Mouse (Mus musculus): ENCODE results near the gene Phrf1.
A peak's percentile ranks its signal among the peaks of the same experiment; 100 is the strongest.
"Not testable (repeated sequence)": the region's sequence is repeated elsewhere in the genome, so short reads cannot be mapped to it uniquely, and the experiment has no call there.

Gene Phrf1

DNA sequence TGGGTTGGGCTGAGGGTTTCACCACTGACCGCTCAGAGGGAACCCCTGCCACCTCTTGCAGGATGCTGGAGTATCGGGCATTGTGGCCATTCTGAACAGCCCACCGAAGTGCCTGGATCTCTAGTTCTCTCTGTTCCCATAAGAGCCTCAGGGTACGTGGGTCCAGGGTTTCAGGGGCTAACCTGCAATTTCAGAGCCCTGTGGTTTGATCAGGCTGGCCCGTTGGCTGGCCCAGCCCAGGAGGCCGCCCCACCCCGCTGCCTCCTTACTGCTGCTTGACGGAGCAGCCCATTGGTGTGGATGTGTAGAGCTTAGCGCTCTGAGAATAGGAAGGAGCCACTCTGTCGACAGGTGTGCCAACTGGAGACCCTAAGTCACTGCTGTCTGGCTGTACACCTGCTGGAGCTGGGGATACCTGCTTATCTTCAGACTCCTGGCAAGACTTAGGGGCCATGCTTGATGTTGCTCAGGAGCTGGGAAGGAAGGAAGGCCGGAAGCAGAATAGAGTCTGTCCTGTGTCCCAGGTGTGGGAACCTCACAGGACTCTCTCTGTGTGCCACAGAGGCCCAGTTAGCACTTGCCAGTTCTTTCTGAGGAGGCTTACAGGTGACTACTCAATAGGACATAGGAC lies 14.9 kb upstream of the Phrf1 start, which contains the start of gene Lmntd2:
Gene Lmntd2, minus strand, starts transcription at position 476 of the 631 bp plus-strand sequence.
- no peak for DNase-seq

DNA sequence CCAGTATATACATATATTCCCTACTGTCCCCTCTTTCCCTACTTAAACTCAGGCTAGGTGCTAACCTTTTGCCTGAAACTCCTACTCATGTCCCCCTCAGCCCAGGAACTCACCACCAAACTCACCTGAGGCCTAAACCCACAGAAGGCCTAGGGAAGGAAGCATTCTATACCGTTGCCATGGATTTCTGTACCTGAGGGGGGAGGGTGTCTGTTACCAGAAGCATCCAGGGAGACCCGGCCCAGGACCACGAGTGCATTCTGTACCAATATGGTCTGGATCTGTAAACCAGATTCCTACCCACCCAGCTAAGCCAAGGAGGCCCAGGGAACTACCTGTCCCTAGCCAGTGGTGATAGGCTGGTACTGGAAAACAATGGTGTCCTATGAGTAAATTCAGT lies 14.3 kb upstream of the Phrf1 start:
- no peak for DNase-seq

DNA sequence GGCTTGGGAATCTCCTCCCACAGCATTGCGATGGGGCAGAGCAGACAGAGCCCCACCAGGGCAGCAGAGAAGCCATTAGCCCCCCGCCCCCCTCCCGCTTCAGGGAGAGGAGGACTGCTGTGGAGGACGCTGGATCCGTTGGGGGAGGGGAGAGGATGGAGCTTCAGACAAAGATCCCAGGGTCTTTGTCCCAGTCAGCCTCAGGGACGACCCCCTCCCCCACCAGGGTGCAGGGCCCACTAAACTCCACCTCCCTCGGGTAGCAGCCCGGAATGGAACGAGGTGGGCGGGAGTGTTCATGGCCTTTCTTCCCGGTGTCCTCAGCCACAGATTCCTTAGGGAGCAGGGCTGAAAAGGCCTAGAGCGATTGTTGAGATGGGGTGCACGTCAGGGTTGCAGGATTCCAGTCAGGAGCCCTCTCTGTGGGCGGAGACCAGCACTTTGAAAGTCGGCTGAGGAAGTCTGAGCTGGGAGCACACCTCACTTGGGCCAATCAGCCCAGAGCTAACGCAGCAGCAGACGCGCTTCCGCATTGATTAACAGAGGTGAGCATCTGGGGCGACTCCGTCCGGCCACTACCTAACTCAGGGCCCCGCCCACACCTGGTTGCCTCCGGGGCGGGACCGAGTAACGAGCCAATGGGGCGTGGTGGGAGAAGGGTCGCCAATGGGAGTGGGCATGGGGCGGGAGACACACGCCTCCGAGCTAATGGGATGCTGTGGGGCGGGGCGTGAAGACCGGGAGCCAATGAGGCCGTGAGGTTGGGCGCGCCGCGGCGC lies 13.3 kb upstream of the Phrf1 start, which contains the start of gene Rassf7:
Gene Rassf7, plus strand, starts transcription at position 760 of the 779 bp plus-strand sequence.
- peak; percentile 98 for DNase-seq

DNA sequence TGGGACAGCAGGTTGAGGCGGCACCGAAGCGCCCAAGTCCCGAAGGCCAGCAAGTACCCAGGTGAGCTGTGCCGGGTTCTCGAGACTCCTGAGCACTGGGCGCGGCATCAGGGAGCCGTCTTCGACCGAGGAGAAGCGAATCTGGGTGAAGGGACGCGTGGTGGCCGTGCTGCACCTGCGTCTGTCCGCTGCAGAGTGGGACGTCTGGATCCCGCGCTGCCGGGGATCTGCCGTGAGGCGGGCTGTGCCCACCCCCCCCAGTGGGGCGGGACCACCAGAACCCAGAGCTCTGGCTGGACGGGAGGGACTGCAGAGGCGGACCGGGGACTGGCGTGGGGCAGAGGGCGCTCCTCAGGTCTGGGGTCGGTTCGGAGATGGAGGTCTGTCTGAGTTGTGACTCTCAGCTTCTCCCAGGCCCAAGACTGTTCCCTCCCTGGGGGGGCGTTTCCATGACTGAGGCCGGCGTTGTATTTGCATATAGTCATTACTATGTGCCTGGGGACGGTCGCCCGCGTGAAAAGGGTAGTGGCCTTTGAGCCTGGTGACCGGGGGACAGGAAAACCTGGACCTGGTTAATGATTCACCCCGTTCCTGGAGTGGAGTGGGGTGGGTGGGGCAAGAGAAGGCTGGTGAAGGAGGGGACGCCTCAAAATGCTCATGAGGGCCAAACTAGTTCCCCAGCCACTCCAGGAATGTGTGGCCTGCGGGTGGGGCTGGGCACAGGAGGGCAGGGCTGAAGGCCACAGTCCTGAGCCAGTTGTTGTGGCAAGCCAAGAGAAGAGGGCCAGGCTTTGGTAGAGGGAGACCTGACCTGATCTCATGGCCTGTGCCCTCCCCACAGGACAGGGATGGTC lies 12.5 kb upstream of the Phrf1 start:
- peak; percentile 94 to 96 for DNase-seq

DNA sequence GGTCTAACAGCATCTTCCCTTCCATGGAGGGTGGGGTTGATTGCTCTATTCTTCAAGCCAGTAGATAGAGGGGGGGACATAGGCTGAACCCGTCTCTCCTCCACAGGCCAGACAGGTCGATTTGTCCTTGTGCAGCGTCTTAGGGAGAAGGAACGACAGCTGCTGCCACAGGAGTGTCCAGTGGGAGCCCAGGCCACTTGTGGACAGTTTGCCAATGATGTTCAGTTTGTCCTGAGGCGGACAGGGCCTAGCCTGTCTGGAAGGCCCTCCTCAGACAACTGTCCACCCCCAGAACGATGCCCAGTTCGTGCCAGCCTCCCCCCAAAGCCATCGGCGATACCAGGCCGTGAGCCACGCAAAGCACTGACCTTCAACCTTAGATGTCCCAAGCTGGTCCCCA lies 11.7 kb upstream of the Phrf1 start:
- no peak for DNase-seq

DNA sequence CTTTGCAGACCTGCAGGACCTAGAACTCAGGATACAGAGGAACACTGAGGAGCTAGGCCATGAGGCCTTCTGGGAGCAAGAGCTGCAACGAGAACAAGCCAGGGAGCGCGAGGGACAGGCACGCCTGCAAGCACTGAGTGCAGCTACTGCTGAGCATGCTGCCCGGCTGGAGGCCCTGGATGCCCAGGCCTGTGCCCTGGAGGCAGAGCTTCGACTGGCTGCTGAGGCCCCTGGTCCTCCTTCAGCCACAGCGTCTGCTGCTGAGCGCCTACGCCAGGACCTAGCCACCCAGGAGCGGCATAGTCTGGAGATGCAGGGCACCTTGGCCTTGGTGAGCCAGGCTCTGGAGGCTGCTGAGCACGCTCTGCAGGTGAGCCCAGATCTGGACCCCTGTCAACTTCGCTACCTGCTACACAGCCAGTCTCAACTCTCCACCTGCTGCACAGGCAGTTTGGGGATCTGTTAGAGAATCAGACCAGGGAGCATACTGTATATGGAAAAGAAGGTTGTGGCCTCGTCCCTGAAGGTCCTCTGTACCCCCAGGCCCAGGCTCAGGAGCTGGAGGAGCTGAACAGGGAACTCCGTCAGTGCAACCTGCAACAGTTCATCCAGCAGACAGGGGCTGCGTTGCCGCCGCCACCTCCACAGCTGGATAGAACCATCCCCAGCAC lies 11.1 kb upstream of the Phrf1 start:
- no peak for DNase-seq

DNA sequence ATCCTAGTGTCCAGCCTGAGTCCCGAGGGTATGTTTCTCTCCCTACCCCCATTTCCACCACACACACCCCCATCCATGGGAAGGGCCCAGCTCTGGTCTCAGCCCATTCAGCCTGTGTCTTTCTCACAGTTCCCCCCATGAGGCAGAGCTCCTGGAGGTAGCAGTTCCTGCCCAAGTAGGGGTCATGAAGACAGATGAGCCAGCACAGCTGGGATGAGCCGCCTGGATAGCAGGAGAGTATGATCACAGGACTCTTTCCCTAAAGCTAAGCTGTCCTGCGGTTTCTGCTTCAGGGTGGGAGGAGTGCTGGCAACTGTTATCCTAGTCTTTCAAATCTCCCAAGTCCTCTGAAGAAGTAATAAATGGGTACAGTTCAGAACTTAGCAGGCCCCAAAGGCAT lies 10.4 kb upstream of the Phrf1 start:
- DNase-seq, result no peak

DNA sequence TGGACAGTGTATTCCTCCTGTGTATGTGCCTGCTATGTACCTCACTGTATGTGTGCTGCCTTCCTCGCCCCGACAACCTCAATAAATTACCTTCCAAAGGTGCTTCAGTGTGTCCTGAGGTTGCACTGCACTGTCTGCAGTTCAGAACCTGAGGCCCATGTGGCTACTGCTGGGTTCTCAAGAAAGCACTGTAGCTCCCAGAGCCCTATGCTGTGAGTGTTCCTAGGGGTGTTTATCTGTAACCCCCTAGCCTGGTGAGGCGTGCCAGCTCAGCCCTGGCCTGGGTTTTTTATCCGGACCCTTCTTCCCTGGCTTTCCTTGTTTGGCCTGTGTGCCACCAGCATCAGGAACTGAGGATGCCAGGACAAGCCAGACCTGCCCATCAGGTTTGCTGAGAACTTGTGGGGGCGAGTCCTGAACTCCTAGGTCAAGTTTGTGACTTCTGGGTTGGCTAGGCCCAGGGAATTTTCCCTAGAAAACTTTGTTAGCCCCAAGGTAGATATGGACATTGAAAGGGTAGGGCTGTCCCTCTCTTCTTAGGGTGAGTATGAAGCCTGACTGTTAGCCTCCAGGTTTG lies 9.9 kb upstream of the Phrf1 start:
- DNase-seq, result peak; percentile 43 to 65

DNA sequence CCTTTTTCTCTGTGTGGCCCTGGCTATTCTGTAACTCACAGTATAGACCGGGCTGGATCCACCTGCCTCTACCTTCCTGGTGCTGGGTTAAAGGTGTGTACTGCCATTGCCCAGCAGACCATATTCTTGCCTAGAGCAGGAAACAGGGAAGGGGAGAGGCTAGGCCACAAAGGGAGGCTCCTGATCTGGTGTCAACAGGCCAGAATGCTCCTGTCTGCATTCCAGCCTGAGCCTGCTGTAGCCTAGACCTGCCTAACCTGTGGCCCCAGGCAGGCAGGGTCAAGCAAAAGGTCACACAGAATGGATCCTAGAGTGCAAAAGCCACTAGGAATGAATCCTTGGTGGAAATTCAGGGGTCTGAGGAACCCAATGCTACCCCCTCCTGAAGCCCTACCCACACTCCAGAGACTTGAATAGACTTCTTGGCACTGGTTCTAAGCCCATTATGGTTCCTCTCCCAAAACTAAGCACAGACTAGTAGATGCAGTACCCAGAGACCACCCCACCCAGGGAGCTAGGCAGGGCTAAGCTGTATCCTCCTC lies 9.0 kb upstream of the Phrf1 start:
- DNase-seq, result no peak

DNA sequence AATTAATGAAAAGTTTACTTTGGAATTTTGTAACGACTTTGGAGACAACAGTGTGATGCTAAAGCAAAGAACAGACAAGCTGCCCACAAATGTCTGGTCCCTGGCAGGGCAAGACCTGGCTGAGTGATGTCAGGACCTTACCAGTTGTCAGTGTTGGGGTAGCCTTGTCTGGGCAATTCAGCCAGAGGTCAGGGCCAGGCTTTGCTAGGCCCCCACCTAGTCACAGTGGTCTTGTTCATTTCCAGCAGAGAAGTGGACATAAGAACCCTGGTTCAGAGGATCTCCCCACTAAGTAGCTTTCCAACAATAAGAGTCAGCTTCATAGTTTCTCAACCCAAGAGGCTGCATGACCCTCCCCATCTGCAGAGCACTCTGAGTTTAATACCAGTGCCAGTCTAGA lies 8.2 kb upstream of the Phrf1 start:
- DNase-seq, result no peak

DNA sequence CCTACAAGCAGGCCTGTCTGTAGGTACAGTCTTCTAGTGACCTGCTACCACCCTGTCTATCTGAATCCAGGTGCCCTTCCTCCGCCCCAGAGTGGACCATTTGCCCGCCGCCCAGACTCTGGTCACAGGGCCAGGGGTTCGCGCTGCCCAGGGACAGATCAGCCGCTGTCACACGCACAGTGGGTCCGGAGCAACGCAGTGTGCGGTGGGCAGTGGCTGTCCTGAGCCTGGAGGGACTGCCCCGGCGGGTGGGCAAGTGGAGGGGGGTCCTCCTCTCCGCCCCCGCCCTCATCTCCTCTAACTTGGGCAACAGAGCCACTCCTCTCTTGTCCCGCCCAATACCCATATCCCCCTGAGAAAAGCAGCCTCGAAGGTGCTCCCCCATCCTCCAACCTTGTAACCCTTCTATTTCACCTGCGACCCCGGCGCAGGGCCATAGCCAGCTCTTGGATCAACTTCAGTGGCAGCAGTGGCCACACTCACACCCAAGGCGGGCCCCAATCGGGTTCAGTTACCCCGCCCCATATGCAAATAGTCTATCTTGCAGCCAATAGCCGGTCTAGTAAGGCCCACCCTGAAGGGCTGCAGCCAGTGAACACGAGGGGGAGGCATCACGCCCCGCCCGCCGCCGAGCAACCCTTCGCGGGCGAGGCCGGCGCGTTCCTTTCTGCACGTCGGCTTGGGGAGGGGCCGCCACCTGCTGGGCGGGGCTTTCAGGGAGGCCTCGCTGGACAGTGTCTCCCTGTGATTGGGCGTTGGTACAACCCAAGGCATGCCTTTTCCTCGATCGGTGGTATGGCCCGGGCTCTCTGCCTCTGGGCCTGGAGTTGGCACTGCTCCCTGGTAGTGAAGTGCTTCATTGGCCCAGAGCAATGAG lies 7.1 kb upstream of the Phrf1 start:
- peak; percentile 98 to 99 for DNase-seq

DNA sequence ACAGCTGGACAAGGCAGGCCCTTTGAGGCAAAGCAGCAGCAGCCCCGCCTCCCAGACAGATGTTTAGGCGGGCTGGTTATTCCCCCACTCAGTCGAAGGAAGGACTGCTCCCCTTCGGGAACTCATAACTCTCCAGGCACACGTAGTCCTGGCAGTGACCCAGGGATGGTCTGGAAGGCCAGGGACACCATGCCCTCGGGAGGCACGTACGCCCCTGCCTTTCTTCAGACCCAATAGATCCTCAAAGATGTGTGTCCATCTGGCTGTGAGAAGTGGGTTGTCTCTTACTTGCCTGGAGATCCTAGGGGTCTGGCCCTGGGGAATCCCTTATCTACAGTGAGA lies 6.5 kb upstream of the Phrf1 start:
- no peak for DNase-seq

DNA sequence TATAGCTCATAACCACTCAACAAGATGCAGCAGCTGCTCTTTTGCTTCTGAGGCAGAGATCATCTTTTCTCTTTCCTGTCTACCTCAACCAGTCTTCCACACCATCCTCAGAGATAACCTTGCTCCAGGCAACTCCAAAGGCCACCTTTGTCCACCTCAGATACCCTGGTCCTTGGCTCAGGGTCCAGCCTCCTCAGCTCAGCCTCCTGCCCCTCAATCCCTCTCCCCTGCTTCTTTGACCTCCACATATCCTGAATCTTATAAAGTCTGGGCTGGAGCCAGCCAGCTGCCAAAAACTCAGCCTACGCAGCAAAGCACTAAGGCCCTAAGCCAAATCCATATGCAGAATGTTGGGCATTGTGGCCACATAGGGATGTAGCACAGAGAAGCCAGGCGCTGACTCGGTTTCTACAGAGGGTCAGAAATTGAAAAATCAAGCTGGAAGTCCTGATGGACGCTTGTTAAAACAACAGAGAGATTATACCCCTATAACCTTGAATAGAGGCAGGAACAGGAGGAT lies 5.8 kb upstream of the Phrf1 start:
- DNase-seq, result no peak

DNA sequence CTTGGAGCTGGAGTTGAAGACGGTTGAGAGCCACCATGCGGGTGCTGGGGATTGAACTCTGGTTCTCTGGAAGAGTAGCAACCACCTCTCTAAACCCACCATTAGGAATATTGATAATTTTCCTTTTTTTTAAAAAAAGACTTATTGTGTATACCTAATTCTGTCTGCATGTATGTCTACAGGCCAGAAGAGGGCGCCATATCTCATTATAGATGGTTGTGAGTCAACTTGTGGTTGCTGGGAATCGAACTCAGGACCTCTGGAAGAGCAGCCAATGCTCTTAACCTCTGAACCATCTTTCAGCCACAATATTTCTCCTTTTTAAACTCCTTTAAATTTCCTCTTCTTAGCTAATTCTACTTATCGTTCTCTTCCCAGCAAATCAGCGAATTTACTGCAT lies 2.0 kb upstream of the Phrf1 start:
- no peak for DNase-seq

DNA sequence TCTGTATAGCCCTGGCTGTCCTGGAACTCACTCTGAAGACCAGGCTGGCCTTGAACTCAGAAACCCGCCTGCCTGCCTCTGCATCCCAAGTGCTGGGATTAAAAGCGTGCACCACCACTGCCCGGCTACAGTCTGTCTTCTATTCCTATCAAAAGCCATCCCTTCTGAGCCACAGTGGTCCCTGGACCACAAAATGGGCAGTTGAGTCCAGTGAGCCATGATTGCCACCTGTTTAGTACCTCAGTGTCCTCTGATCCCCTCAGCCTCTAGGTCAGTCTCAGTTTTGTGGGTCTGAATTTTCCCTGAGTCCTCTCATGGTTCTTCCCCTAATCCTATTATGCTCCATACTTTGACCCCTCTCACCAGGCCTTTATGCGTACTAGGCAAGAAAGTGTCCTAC lies 788 bp upstream of the Phrf1 start:
- no peak for DNase-seq

DNA sequence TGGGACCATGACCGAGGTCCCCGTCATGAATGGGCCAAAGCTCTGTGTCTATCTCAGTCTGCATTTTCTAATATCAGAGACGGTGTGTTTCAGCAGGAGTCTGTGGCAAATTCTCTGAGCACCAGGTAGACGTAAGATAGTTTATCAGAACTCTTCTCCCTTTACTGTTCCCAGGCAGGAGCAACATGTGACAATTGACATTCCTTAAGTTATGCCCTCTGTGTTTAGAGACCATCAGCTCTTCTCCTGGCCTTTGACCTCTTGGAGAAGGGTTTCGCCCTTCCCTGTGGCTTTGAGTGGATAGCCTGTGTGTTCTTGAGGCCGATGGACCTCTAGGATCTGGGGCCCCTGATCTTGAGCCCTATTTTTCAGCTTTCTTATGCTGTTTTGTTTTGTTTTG lies 1.1 kb downstream of the Phrf1 start:
- no peak for DNase-seq

DNA sequence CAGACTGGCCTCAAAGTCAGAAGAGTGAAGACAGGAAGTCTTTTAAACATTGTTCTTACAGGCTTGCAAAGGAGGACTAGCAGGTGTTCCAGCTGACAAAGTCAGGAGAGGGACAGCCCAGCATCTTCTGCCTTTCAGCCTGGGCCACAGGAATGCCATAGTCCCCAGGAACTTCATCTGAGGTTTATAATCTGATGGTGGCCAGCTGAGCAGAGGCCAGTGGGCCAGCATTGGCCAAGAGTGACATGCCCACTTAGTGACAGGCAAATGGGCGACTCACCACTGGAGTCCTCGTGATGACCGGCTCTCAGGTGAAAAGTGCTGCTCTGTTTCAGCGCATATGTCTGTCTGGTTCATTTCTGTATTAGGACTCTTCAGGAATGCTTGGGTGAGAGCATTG lies 2.0 kb downstream of the Phrf1 start:
- DNase-seq, result no peak

DNA sequence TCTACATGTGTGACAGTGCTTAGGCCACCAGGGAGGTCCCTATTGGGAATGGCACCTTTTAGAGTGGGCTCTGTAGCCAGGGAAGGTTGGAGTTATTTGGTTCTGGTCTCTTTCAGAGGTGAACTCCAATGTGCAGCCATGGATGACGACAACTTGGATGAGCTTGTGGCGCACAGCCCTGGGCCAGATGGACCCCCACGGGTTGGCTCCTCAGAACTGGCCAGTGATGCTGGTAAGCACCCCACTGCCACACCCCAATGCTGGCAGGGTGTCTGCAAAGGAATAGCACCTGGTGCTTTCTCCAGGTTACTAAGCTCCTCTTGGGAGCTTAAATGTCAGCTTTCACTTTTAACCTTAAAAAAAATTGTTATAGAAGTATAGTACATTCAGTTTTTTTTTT lies 2.5 kb downstream of the Phrf1 start:
- DNase-seq, result no peak

DNA sequence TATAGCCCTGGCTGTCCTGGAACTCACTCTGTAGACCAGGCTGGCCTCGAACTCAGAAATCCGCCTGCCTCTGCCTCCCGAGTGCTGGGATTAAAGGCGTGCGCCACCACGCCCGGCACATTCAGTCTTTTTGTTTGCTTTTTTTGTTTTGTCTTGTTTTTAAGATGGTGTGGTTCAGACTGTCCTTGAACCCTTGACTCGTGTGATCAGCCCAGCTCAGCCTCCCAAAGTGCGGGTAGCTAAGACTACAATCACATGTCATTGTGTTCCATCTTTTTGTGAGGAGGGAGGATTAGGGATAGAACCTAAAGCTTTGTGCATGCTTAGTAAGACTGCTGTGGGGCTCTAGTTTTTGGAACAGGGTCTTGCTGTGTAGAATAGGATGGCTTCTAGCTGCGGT lies 3.0 kb downstream of the Phrf1 start:
- no peak for DNase-seq

DNA sequence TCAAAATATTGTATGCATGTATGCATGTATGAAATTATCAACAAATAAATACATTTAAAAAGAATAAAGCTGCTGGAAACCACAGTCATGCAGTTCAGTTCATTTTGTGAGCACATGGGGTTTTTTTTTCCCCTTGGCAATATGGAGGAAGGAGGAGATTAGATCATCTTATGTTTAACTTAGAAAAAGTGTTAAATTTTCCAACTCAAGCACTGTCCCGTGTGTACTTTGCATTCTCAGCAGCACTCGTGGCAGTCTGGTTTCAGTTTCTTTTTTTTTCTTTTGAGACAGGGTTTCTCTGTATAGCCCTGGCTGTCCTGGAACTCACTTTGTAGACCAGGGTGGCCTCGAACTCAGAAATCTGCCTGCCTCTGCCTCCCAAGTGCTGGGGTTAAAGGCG lies 21.9 kb downstream of the Phrf1 start:
- DNase-seq, result not testable (repeated sequence)

DNA sequence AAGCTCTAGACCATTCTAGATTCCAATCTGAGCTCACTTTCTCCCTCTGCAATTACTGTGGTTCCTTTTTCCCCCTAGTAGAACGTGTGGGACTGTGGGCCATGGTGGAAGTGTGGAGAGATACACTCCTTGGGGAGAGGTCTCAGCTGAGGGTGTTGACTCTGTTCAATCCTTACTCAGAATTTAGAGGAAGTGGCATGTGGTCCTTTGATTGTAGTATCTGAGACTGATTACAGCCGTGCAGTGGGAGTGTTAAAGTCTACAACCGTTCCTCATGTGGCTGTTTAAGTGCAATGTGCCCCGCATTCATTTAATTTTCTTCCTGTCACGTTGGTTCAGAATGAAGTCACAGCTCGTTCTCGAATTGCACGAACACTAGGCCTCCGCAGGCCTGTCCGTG lies 27.6 kb downstream of the Phrf1 start:
- no peak for DNase-seq

Measured in lung, adult 18-20 months (tissue).